Mouse (Mus musculus): Measurements from ENCODE around the gene Gm28043.

Gene Gm28043

GRCm38 (mm10) chr17:29681669-29682068 lies 67.0 kb downstream of the Gm28043 start:
- DNase-seq = no peak

GRCm38 (mm10) chr17:29682261-29682660 lies 67.6 kb downstream of the Gm28043 start:
- DNase-seq = no peak

- no peak for DNase-seq
These were observed 68.5 kb downstream of the Gm28043 start for GRCm38 (mm10) chr17:29683127-29683526.

GRCm38 (mm10) chr17:29684275-29684674 lies 69.6 kb downstream of the Gm28043 start:
- no peak for DNase-seq

DNA sequence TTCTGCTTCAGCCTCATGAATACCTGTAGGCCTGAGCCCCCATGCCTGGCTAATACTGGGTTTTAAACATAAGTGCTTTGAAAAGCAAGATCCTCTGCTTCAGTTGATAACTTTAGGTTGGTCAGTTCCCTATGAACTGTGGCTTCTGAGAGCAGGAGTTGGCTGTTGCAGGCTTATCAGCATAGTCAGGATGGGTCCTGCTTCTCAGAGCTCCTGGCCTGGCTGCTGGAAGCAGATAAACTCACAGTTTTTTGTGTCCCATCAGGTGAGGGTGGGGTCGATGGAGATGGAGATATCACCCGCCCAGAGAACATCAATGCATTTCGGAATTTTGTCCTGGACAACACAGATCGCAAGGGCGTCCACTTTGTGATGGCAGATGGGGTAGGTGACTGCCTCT lies 72.1 kb downstream of the Gm28043 start:
- DNase-seq = no peak

DNA sequence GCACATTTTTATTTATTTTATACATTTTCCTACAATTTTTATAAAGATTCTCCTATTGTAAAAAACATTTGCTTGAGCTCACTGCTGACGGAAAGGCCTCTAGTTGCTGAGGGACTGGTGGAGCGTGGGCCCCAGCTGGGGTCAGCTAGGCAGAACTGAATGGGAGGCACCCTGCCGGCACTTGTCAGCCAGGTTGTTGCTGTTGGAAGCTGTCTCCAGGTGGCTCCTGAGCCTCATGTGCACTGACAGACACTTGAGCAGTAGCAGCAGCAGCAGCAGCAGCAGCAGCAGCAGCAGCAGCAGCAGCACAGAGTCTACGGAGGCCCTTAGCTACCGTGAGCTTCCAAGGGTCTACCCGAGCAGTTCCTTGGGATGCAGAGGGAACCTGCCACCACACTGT lies 72.7 kb downstream of the Gm28043 start:
- DNase-seq = no peak

DNA sequence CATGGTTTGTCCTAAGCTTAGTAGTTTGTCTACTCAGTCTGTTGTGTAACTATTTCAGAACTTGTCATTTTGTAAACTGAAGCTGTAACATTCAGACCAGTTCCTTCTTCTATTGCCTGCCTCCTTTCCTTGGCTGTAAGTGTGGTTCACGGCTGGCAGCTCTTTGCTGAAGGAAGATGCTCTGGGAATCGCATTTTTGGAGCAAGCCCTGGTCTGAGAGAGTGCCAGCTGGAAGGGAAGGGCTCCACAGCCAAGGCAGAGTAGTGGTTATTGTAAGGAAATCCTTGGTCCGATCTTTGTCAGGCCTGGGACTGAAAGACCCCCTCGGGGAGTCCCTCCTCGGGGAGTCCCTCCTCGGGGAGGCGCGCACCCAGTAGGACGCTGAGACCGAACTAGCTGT lies 73.9 kb downstream of the Gm28043 start:
- DNase-seq = peak; percentile 68

GRCm38 (mm10) chr17:29690257-29690656 lies 75.6 kb downstream of the Gm28043 start:
- DNase-seq = no peak

GRCm38 (mm10) chr17:29692827-29693226 lies 78.2 kb downstream of the Gm28043 start:
- no peak for DNase-seq

DNA sequence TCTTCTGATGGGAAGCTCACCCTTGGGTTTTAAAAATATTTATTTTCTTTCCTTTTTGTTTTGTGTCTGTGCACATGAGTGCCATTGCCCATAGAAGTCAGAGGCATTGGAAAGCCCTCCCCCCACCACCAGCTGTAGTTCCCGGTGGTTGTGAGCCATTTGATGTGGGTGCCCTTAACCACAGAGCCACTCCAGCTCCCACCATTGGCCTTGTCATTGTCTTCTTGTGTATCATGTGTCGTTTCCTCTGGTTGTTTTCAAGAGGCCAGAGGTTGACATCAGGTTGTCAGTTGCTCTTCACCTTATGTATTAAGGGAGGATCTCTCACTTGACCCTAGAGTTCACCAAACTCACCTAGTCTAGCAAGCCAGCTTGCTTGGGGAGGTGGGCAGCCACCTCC lies 78.9 kb downstream of the Gm28043 start:
- no peak for DNase-seq

DNA sequence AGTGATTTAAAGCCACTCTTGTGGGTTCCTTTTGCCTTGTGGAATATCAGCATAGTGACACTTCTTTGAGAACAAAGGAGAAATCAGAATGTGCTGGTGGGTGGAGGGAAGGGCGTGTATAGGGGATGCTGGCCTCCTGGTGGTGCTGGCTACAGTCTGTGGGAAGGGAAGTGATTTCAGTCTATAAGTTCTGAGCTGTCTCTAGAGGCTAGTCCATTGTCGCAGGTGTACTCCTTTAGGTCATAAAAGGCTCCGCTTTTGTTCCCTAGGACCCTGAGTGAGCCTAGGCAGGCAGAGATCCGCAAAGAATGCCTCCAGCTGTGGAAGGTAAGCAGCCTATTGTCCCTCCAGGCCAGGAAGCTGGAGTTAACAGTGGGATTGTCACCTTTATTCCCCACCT lies 79.8 kb downstream of the Gm28043 start:
- DNase-seq = no peak

GRCm38 (mm10) chr17:29696940-29697339 lies 82.3 kb downstream of the Gm28043 start:
- DNase-seq = no peak

- no peak for DNase-seq
These were observed 83.7 kb downstream of the Gm28043 start for GRCm38 (mm10) chr17:29698421-29698820.

GRCm38 (mm10) chr17:29700573-29700972 lies 85.9 kb downstream of the Gm28043 start:
- no peak for DNase-seq

- no peak for DNase-seq
These were observed 88.4 kb downstream of the Gm28043 start for GRCm38 (mm10) chr17:29702938-29703710.

- DNase-seq = peak; percentile 53
These were observed 90.1 kb downstream of the Gm28043 start for GRCm38 (mm10) chr17:29704781-29705180.

- DNase-seq = no peak
These were observed 91.2 kb downstream of the Gm28043 start for GRCm38 (mm10) chr17:29705881-29706280.

GRCm38 (mm10) chr17:29706981-29707545 lies 92.4 kb downstream of the Gm28043 start:
- no peak for DNase-seq

- no peak for DNase-seq
These were observed 94.1 kb downstream of the Gm28043 start for GRCm38 (mm10) chr17:29708783-29709182.

GRCm38 (mm10) chr17:29710562-29711044 lies 95.9 kb downstream of the Gm28043 start:
- DNase-seq = peak; percentile 60

- peak; percentile 93 for DNase-seq
These were observed 96.5 kb downstream of the Gm28043 start for GRCm38 (mm10) chr17:29711076-29711744.

DNA sequence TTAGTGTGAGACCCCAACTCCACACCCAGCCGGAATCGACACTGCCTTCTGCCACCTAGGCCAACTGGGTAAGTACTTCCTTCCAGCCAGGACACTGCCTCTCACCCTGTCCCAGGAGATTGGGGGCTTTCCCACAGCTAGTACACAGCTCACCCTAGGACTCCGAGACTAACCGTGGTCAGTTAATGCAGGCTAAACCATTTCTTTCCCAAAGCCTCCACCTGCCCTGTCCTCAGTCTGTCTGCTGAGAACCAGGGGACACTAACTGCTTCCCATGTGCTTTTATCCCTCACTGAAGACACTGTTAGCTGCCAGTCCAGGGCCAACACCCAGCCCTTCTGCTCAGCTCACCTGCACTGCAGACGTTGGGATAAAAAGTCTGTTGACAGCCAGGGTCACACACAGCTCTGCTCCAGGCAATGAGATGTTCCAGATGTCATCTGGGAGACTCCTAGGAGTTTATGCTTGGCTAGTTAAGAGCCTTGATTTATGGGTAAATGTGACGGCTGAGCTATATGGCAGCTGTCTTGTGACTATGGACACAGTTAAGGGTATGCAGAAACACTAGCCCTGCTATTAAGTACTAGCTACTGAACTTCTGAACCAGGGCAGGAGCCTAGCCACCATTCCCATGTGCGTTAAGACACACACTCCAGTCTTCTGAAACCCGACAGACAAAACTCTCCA lies 97.2 kb downstream of the Gm28043 start:
- no peak for DNase-seq

DNA sequence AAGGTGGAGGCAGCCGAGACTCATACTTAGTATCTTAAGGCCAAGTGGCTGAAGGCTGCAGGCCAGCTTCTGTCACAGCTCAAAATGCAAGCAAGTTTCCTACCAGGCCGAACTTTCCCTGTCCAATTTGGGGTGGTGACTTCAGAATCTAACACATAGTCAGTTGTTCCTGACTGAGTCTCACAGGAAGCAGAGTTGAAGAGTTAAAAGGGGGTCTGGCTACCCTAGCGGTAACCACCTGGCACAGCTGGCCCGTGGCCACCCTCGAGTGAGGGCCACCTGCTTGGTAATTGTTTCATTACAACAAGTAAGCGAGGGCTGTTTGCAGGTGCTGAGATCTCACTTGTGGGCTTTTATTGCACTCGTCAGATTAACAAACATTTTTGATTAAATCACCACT lies 97.9 kb downstream of the Gm28043 start:
- DNase-seq = no peak
